Mouse (Mus musculus): ENCODE data around the gene Krtap4-9.
"Not testable (repeated sequence)": the region's sequence is repeated elsewhere in the genome, so short reads cannot be mapped to it uniquely, and the experiment has no call there.

DNA sequence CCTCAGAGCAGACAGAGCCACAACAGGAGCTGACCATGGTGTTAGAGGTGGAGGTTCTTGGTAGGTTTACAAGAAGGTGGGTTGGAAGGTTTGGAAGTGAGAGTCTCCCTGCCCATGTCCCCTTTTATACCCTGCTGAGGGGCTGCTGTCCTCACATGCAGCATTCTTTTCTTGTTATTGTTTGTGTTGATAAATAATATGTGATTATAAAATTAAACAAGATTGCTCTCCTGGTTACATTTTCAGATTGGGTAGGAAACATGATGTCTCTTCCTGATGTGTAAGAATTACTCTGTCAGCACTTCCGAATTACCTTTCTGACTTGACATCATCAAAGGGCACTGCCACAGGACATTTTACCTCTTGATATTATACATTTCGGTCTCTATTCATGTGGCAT lies 30.6 kb downstream of the Krtap4-9 start, which contains the start of gene Gm11564:
- TF ChIP-seq CTCF, POLR2A (IDR thresholded peaks at IDR 0.05; ENCODE audit: extremely low read depth, insufficient read depth, low read length): not testable (repeated sequence)

All from cortical plate, adult 2 months (tissue).